Mouse (Mus musculus): ENCODE data around the gene Inpp5a. TPM values are rescaled to one million over a fixed set of nuclear protein-coding genes. Genes with fewer than 3 reads are reported as not detected.
A peak's percentile ranks its signal among the peaks of the same experiment; 100 is the strongest.

Inpp5a gene
- total and polyA plus RNA-seq, 2 experiments from 2014 or later, result 43.4 to 65.2 TPM

DNA sequence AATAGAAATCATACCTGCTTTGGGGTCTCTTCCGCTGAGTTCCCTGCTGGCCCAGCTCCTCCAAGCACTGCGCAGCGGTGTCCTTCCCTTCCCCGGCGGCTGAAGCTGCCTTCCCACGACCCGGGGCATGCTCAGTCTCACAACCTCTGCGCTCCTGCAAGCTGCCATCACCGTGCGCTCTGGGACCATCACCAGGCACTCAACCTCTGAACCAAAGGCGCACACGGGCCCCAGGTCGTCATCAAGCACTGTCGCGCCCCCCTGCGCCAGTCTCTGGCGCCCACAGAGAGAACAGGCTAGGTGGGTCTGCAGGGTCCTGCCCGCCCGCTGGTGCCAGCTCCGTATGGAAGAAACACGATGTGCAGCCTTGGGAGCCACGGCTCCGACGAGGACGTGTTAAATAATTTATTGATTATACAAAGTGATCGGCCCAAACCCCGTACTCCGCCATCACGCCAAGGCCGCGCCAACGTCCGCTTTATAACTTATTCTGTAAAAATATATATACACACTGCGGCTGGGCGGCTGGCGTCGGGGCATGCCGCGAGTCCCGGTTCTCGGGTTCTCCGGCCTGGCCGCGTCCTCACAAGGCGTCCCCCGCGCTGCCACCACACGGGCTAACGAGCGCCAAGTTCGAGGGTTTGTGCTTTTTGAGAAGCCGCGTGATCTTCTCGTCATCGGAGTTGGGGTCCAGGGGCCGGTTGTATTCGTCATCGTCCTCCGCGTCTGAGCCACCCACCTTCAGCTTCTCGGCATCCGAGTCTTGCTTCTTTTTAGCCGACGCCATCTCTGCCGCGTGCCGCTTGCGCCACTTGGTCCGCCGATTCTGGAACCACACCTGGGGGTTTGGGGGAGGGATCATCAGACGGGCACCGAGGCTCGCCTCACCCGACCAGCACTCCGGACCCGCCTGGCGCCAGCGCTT lies 192.2 kb downstream of the Inpp5a start:
- Histone ChIP-seq H3K9me3 (replicated peaks; ENCODE audit: control insufficient read depth, low read length) (no peaks in the 10 kb centered on the region), H3K36me3 (replicated peaks; ENCODE audit: control insufficient read depth, insufficient read depth, low read length) (peaks cover 39% of the 10 kb centered on the region), H3K4me2 (ENCODE audit: low read depth, low read length) (peak overlapping the region; percentile 61), H3K27ac (ENCODE audit: low read depth) (no peak overlapping the region), H3K4me1 (ENCODE audit: control insufficient read depth, insufficient read depth) (peaks cover 18% of the 10 kb centered on the region), H3K4me3 (ENCODE audit: low read depth, low read length) (peak overlapping the region; percentile 47), H3K9ac (replicated peaks; ENCODE audit: low read depth, low read length) (no peak overlapping the region), H3K27me3 (ENCODE audit: control insufficient read depth, insufficient read depth, low read length) (peaks cover 73% of the 10 kb centered on the region)
- no peak for DNase-seq (ENCODE audit: low spot score)
- no peak for TF ChIP-seq CTCF (IDR thresholded peaks at IDR 0.05; ENCODE audit: low read depth)
- no peak for TF ChIP-seq EP300 (IDR thresholded peaks at IDR 0.05; ENCODE audit: low read depth)
- ATAC-seq (ENCODE audit: insufficient read depth, low read depth), result no peak
- 7% methylated on average over 78 of the region's 78 CpGs for WGBS

DNA sequence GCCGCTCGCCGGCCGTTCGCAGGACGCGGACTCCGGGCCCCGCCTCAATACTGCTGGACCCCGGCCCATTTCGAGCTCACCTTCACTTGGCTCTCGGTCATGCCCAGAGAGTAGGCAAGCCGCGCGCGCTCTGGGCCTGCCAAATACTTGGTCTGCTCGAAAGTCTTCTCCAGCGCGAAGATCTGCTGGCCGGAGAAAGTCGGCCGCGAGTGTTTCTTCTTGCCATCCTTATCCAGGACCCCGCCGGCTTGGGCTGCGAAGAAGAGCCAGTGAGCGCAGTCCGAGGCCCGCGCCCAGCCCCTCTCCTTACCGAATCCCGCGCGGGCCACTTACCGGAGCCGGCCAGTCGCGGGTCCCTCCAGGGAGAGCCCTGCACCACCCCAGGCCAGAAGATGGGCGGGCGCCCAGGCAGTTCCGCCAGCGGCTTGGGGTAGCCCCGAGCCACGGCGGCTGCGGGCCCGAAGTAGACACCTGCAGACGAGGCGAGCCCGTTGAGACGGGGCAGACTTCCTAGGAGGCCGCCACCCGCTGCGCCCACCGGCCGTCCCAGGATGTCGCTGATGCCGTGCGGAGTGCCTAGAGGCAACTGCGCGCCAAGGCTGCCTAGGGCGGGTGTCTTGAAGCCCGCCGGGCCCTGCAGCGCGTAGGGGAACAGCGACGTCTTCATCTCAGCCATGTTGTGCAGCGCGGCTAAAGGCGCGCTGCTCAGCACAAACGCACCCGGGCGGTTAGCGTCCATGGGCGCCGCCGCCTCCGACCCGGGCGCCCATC lies 193.1 kb downstream of the Inpp5a start:
- Histone ChIP-seq H3K9ac (replicated peaks; ENCODE audit: low read depth, low read length) (no peak overlapping the region), H3K4me1 (ENCODE audit: control insufficient read depth, insufficient read depth) (peaks cover 18% of the 10 kb centered on the region), H3K4me3 (ENCODE audit: low read depth, low read length) (peak overlapping the region; percentile 47), H3K4me2 (ENCODE audit: low read depth, low read length) (peak overlapping the region; percentile 61), H3K9me3 (replicated peaks; ENCODE audit: control insufficient read depth, low read length) (no peaks in the 10 kb centered on the region), H3K36me3 (replicated peaks; ENCODE audit: control insufficient read depth, insufficient read depth, low read length) (peaks cover 31% of the 10 kb centered on the region), H3K27ac (ENCODE audit: low read depth) (no peak overlapping the region), H3K27me3 (ENCODE audit: control insufficient read depth, insufficient read depth, low read length) (peaks cover 81% of the 10 kb centered on the region)
- TF ChIP-seq CTCF (IDR thresholded peaks at IDR 0.05; ENCODE audit: low read depth) (no peak), EP300 (IDR thresholded peaks at IDR 0.05; ENCODE audit: low read depth) (no peak)
- DNase-seq (ENCODE audit: low spot score), result no peak
- WGBS, result under 1% methylated on average over 82 of the region's 82 CpGs
- peak; percentile 19; the same call in 1 of the 2 replicates for ATAC-seq (ENCODE audit: insufficient read depth, low read depth)

DNA sequence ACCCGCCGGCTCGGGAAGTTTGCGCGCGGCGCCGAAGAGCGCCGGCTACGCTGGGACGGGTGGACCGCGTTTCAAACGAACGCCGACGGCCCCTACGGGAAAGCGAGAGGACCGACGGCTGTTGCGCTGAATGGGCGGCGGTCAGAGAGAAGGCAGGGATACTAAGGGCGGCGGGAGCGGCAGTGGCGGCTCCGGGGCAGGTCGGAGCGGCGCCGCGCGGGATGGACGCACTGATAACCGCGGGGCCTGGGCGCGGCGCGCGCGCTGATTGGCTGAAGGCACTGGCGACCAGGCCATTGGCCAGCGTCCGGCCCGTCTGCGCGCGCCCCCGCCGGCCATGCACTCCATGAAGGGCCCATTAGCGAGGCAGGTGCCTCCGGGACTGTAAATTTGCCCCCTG lies 193.7 kb downstream of the Inpp5a start, which contains the start of gene Nkx6-2:
Nkx6-2 (minus strand) TSS at position 203 of the 400 bp plus-strand sequence.
- TF ChIP-seq EP300 (IDR thresholded peaks at IDR 0.05; ENCODE audit: low read depth), result no peak
- no peak for TF ChIP-seq CTCF (IDR thresholded peaks at IDR 0.05; ENCODE audit: low read depth)
- H3K27me3 ChIP-seq (ENCODE audit: control insufficient read depth, insufficient read depth, low read length), result peaks cover 88% of the 10 kb centered on the region
- no peak within 1 kb of the TSS for H3K27ac ChIP-seq (ENCODE audit: low read depth)
- WGBS, result 1% methylated on average over 55 of the region's 56 CpGs
- DNase-seq (ENCODE audit: low spot score) (no peak), ATAC-seq (ENCODE audit: insufficient read depth, low read depth) (peak; percentile 47; the same call in 1 of the 2 replicates)
- H3K4me3 ChIP-seq (ENCODE audit: low read depth, low read length), result peak within 1 kb of the TSS; percentile 47
- no peak within 1 kb of the TSS for H3K9ac ChIP-seq (replicated peaks; ENCODE audit: low read depth, low read length)
- H3K4me1 ChIP-seq (ENCODE audit: control insufficient read depth, insufficient read depth), result peaks cover 18% of the 10 kb centered on the region
- peak within 1 kb of the TSS; percentile 61 for H3K4me2 ChIP-seq (ENCODE audit: low read depth, low read length)
- H3K36me3 ChIP-seq (replicated peaks; ENCODE audit: control insufficient read depth, insufficient read depth, low read length), result peaks cover 25% of the 10 kb centered on the region
- H3K9me3 ChIP-seq (replicated peaks; ENCODE audit: control insufficient read depth, low read length), result no peaks in the 10 kb centered on the region

DNA sequence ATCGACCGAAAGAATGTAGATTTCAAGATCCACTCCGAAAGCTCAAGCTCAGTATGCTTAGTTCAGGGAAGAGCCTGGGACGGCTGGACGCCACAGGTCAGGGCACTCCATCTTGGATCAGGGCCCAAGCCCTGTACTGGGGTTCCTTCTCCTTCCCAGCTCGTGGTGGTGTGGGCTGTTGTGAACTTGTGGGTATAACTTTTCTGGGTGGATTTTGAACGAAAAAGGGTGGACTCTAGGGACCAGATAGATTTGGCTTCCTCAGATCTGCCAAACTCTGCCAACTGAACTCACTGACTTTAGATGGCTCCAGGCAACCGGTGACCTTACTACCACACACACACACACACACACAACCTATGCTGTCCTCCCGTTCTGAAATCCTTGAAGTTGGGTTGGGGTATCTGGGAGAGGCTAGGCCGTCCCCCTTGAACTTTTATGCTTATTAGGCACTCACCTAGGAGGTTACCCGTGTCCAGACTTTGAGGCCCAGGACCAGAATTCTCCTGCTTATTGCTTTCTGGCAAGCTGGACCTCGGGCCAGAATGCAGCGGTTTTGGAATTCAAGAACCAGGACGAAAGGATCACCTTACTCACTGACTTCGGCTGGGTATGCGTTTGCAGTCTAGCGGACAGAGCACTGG lies 194.3 kb downstream of the Inpp5a start:
- DNase-seq (ENCODE audit: low spot score) (no peak), ATAC-seq (ENCODE audit: insufficient read depth, low read depth) (no peak)
- Histone ChIP-seq H3K27me3 (ENCODE audit: control insufficient read depth, insufficient read depth, low read length) (peaks cover 92% of the 10 kb centered on the region), H3K36me3 (replicated peaks; ENCODE audit: control insufficient read depth, insufficient read depth, low read length) (peaks cover 18% of the 10 kb centered on the region), H3K27ac (ENCODE audit: low read depth) (no peak overlapping the region), H3K4me1 (ENCODE audit: control insufficient read depth, insufficient read depth) (peaks cover 18% of the 10 kb centered on the region), H3K4me2 (ENCODE audit: low read depth, low read length) (no peak overlapping the region), H3K9ac (replicated peaks; ENCODE audit: low read depth, low read length) (no peak overlapping the region), H3K4me3 (ENCODE audit: low read depth, low read length) (peak overlapping the region; percentile 47), H3K9me3 (replicated peaks; ENCODE audit: control insufficient read depth, low read length) (no peaks in the 10 kb centered on the region)
- no peak for TF ChIP-seq CTCF (IDR thresholded peaks at IDR 0.05; ENCODE audit: low read depth)
- TF ChIP-seq EP300 (IDR thresholded peaks at IDR 0.05; ENCODE audit: low read depth), result no peak
- 30% methylated on average over 17 of the region's 17 CpGs for WGBS

Measured in heart, postnatal 0 days (tissue).